Mouse (Mus musculus): ENCODE measurements around the gene Gp9.

DNA sequence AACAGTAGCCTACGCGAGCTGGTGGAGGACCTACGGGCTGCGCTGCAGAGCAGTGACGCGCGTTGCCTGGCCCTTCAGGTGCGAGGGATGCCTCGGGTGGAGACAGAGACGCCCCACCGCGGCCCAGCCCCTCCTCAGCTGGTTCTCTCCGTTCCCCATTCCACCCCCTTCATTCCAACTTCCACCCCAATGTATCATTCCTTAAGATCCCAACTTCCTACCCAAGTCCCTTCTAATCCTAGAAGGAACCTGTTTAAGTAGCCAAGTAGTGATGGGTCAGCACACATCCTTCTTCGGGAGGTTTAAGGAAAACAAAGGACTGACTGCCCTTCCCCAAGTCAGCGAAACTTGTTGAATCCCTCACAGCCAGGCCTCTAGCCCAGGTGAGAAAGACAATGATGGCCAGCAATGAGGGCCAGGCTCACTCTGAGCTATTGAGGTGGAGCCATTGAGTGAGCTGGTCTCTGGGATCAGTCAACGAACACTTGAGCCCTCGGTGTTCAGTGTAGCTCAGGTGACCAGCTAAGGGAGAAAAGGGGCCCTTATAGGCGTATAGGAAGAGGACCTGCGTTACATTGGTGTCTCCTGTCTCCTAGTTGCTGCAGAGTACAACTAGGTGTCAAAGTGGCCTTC, 46.3 kb upstream of the Gp9 start:
- TF ChIP-seq CTCF (IDR thresholded peaks at IDR 0.05; ENCODE audit: insufficient read depth, low read length) (no peak), POLR2A (IDR thresholded peaks at IDR 0.05; ENCODE audit: borderline replicate concordance, extremely low read depth, low read depth, low read length) (no peak)

Measured in lung, adult 2 months (tissue).